Mouse (Mus musculus) MEL (cell line): ENCODE measurements around the gene Cul4b. TPM values are rescaled to one million over a fixed set of nuclear protein-coding genes. Genes with fewer than 3 reads are reported as not detected.
"Not testable (repeated sequence)": the region's sequence is repeated elsewhere in the genome, so short reads cannot be mapped to it uniquely, and the experiment has no call there.

Experiments used
- DNase-seq: peaks from one replicate; pipeline ENCODE4 v3.0.0; 2011; ENCODE audit warnings: low read depth, low spot score
- H3K27ac ChIP-seq: 2 replicates; pipeline ENCODE4 v1.5.1; 2012; ENCODE audit warnings: low read depth, mild to moderate bottlenecking, control low read depth, low read length, moderate library complexity; ENCODE audit not compliant: control insufficient read depth
- H3K27me3 ChIP-seq, 2 experiments: fragments of 150-350 bp in 1 of 2; sonication (generic) in 1 of 2; 2 replicates each; pipeline ENCODE4 v1.6.1; 2012; ENCODE audit warnings: low read length in 2 of 2, mild to moderate bottlenecking in 2 of 2, improper control_type of control experiment in 1 of 2, moderate library complexity in 1 of 2; ENCODE audit not compliant: insufficient read depth in 2 of 2, control insufficient read depth in 1 of 2
- H3K36me3 ChIP-seq, 2 experiments: 2 replicates each; pipeline ENCODE4 v1.6.1; 2012 to 2014; ENCODE audit warnings: low read length in 2 of 2, improper control_type of control experiment in 1 of 2, inconsistent platforms in 1 of 2, mild to moderate bottlenecking in 1 of 2; ENCODE audit not compliant: insufficient read depth in 2 of 2, control insufficient read depth in 1 of 2
- H3K4me1 ChIP-seq, 2 experiments: fragments of 150-350 bp in 1 of 2; sonication (generic) in 1 of 2; 2 replicates each; pipeline ENCODE4 v1.6.1; 2012; ENCODE audit warnings: low read length in 2 of 2, improper control_type of control experiment in 1 of 2, mild to moderate bottlenecking in 1 of 2; ENCODE audit not compliant: insufficient read depth in 2 of 2, control insufficient read depth in 1 of 2
- H3K4me3 ChIP-seq, 2 experiments: fragments of 150-350 bp in 1 of 2; sonication (generic) in 1 of 2; 2 replicates each; pipeline ENCODE4 v1.5.1; 2012; ENCODE audit warnings: low read depth in 2 of 2, low read length in 2 of 2, mild to moderate bottlenecking in 2 of 2, moderate library complexity in 2 of 2, control low read depth in 1 of 2, improper control_type of control experiment in 1 of 2; ENCODE audit not compliant: control insufficient read depth in 1 of 2, insufficient read depth in 1 of 2
- H3K79me2 ChIP-seq: 2 replicates; pipeline ENCODE4 v1.6.1; 2012; ENCODE audit warnings: mild to moderate bottlenecking, low read length, moderate library complexity; ENCODE audit not compliant: control insufficient read depth, poor library complexity, insufficient read depth
- H3K9ac ChIP-seq: 2 replicates; pipeline ENCODE4 v1.6.1; 2012; ENCODE audit warnings: low read depth, mild to moderate bottlenecking, control low read depth, low read length, moderate library complexity; ENCODE audit not compliant: control insufficient read depth, poor library complexity, severe bottlenecking
- H3K9me3 ChIP-seq: fragments of 150-350 bp; sonication (generic); replicated peaks from 2 replicates; pipeline ENCODE4 v1.6.1; 2012; ENCODE audit warnings: mild to moderate bottlenecking, low read length, improper control_type of control experiment, moderate library complexity; ENCODE audit not compliant: insufficient read depth
- CTCF ChIP-seq, 3 experiments: IDR thresholded peaks in 2 of 3; conservative IDR thresholded peaks in 1 of 3; 2 replicates each; pipeline ENCODE4 v1.5.1; 2011 to 2012; ENCODE audit warnings: low read length in 3 of 3, low read depth in 2 of 3, mild to moderate bottlenecking in 2 of 3, improper control_type of control experiment in 1 of 3, inconsistent platforms in 1 of 3, mixed read lengths in 1 of 3, moderate library complexity in 1 of 3; ENCODE audit not compliant: control insufficient read depth in 1 of 3, insufficient read depth in 1 of 3, poor library complexity in 1 of 3, severe bottlenecking in 1 of 3
- RAD21 ChIP-seq: IDR thresholded peaks from 2 replicates; pipeline ENCODE4 v1.6.1; 2011; ENCODE audit warnings: mild to moderate bottlenecking, low read depth, low read length, improper control_type of control experiment
- SMC3 ChIP-seq: IDR thresholded peaks from 2 replicates; pipeline ENCODE4 v1.6.1; 2011; ENCODE audit warnings: low read depth, low read length, improper control_type of control experiment
- ZC3H11A ChIP-seq: IDR thresholded peaks from 2 replicates; pipeline ENCODE4 v1.6.1; 2012; ENCODE audit warnings: low read depth, mild to moderate bottlenecking, inconsistent platforms, low read length, improper control_type of control experiment
- polyA plus RNA-seq, 2 experiments: library from polyadenylated mRNA; stranded (reverse) in 1 of 2; unstranded in 1 of 2; fragments of >175 nt in 1 of 2; fragments of >200 nt in 1 of 2; gene quantifications; 2 replicates each; pipeline versions ENCODE4 v1.2.1 to v1.2.4; 2012; ENCODE audit warnings: low replicate concordance in 2 of 2, low read depth in 1 of 2; ENCODE audit not compliant: insufficient read length in 2 of 2, insufficient read depth in 1 of 2, missing spikeins in 1 of 2
- total RNA-seq: library from RNA; depleted of rRNA; stranded (reverse); fragments of 300-350 nt; gene quantifications from 2 replicates; pipeline ENCODE4 v1.2.3, GENCODE M21; 2012; rRNA removed

Cul4b gene
- total and polyA plus RNA-seq, 3 experiments, result 19.0 to 28.2 TPM; not detected in 1

DNA sequence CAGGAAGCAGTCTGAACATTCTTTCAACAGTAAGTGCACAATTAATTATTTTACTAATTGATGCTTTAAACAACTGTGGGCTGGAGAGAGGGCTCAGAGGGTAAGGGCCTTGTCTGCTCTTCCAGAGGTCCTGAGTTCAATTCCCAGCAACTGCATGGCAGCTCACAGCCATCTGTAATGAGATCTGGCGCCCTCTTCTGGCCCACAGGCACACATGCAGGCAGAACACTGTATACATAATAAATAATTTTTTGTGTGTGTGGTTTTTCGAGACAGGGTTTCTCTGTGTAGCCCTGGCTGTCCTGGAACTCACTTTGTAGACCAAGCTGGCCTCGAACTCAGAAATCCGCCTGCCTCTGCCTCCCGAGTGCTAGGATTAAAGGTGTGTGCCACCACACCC, 73.8 kb downstream of the Cul4b start:
- TF ChIP-seq ZC3H11A (0 out of 2 replicates have a peak, but pooled peaks have one; percentile 5), SMC3 (peak; percentile 32), RAD21 (peak; percentile 20), CTCF (IDR thresholded peaks at IDR 0.05 in 2 of 3, conservative IDR thresholded peaks at IDR 0.05 in 1 of 3; ENCODE audit: control insufficient read depth in 1 of 3, insufficient read depth in 1 of 3, low read depth in 2 of 3, low read length in 3 of 3, poor library complexity in 1 of 3, severe bottlenecking in 1 of 3) (peak; percentile 28 to 58 (median 42))
- DNase-seq, result peak; percentile 28

DNA sequence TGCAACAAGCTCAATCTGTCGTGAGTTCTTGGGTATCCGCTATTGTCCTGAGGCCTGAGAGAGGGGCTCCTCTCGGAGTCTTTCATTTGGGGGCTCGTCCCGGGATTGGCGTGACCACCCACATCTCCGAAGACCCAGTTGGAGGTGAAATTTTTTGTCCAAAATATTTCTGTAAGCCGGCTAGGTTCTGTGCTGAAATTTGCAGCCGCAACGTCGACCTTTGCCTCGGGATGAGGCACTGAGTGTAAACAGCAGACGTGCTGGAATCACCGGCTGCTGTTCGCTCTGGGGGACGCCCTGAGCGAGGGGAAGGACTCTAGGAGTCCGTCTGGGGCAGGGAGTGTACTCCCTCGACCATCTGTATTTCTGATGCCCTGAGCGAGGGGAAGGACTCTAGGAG, 90.5 kb downstream of the Cul4b start:
- not testable (repeated sequence) for H3K27ac ChIP-seq, H3K4me1 ChIP-seq, H3K9me3 ChIP-seq, DNase-seq, H3K27me3 ChIP-seq, H3K79me2 ChIP-seq, H3K4me3 ChIP-seq, H3K9ac ChIP-seq, H3K36me3 ChIP-seq

More for the DNA sequence above, 73.8 kb downstream of the Cul4b start:
- not testable (repeated sequence) for H3K4me1 ChIP-seq, H3K36me3 ChIP-seq, H3K9me3 ChIP-seq, H3K79me2 ChIP-seq, H3K27ac ChIP-seq, H3K4me3 ChIP-seq, H3K9ac ChIP-seq, H3K27me3 ChIP-seq

Other genes starting within 250 kb of the Cul4b start
- gene Lamp2, start 119.7 kb downstream of the Cul4b start, total RNA-seq, result 20.6 and 23.1 TPM in 2 replicates
- 10 to 100 TPM; 28.9 to 80.5 TPM for gene Lamp2, start 119.7 kb downstream of the Cul4b start, polyA plus RNA-seq
- gene Mcts1, start 24.4 kb upstream of the Cul4b start, total RNA-seq, result 37.0 and 39.3 TPM in 2 replicates
- 10 to 100 TPM in 1 of 2 experiments, not detected in 1; 27.3 TPM for gene Mcts1, start 24.4 kb upstream of the Cul4b start, polyA plus RNA-seq
- gene C1galt1c1, start 58.9 kb upstream of the Cul4b start, total RNA-seq, result 10.6 and 11.0 TPM in 2 replicates
- gene C1galt1c1, start 58.9 kb upstream of the Cul4b start, polyA plus RNA-seq, result 1 to 10 TPM in 1 of 2 experiments, not detected in 1; 8.0 TPM
- gene 6030498E09Rik, start 196.5 kb upstream of the Cul4b start, total RNA-seq, result not detected in 2 replicates
- gene 6030498E09Rik, start 196.5 kb upstream of the Cul4b start, polyA plus RNA-seq, result not detected